Mouse (Mus musculus) heart, postnatal 0 days (tissue): ENCODE data around the gene Crtc3.

Source experiments
- CTCF ChIP-seq: IDR thresholded peaks from 2 replicates; pipeline ENCODE4 v1.5.1; 2016; ENCODE audit warnings: antibody characterized with exemption, control low read depth, low read depth
- EP300 ChIP-seq: IDR thresholded peaks from 2 replicates; pipeline ENCODE4 v1.6.1; 2016; ENCODE audit warnings: antibody characterized with exemption, low read depth

DNA sequence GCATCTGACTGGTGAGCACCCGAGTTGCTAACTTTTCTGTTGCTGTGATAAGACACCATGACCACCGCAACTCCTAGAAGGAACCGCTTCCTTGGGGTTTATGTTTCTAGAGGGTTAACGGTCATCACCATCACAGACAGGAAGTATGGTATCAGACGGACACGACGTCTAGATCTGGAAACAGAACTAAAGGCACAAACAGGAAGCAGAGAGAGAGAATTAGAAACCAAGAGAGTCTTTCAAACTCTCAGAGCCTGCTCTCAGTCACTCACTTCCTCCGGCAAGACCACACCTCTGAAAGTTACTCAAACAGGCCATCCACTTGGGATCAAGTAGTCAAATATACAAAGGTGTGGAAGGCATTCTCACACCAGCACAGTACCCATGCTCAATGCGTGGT, 112.9 kb downstream of the Crtc3 start:
- TF ChIP-seq CTCF = no peak
- no peak for TF ChIP-seq EP300
